Mouse (Mus musculus) stomach, embryonic 15.5 days (tissue): ENCODE results near the gene Usp22. TPM values are rescaled to one million over a fixed set of nuclear protein-coding genes. Genes with fewer than 3 reads are reported as not detected.
"Not testable (repeated sequence)": the region's sequence is repeated elsewhere in the genome, so short reads cannot be mapped to it uniquely, and the experiment has no call there.

ENCODE experiments used
- ATAC-seq: fragments of 200-750 bp; cut with Nextera tagmentation; 2 replicates; pipeline ENCODE4 v1.8.0; 2017; ENCODE audit warnings: low read depth, moderate number of reproducible peaks, moderate TSS enrichment; ENCODE audit not compliant: insufficient read depth, low FRiP score
- H3K27ac ChIP-seq: fragments of 300-500 bp; sonication (generic); 2 replicates; pipeline ENCODE4 v1.5.1; 2015; ENCODE audit warnings: mild to moderate bottlenecking, inconsistent platforms
- H3K27me3 ChIP-seq: fragments of 300-500 bp; sonication (generic); replicated peaks from 2 replicates; pipeline ENCODE4 v1.6.1; 2015; ENCODE audit warnings: inconsistent platforms
- H3K36me3 ChIP-seq: fragments of 300-500 bp; sonication (generic); 2 replicates; pipeline ENCODE4 v1.6.1; 2015; ENCODE audit warnings: inconsistent platforms
- H3K4me1 ChIP-seq: fragments of 300-500 bp; sonication (generic); 2 replicates; pipeline ENCODE4 v1.6.1; 2015; ENCODE audit warnings: inconsistent platforms
- H3K4me2 ChIP-seq: fragments of 300-500 bp; sonication (generic); 2 replicates; pipeline ENCODE4 v1.6.1; 2015; ENCODE audit warnings: mild to moderate bottlenecking, inconsistent platforms
- H3K4me3 ChIP-seq: fragments of 300-500 bp; sonication (generic); replicated peaks from 2 replicates; pipeline ENCODE4 v1.5.1; 2015; ENCODE audit warnings: inconsistent platforms
- H3K9ac ChIP-seq: fragments of 300-500 bp; sonication (generic); 2 replicates; pipeline ENCODE4 v1.6.1; 2015; ENCODE audit warnings: inconsistent platforms
- H3K9me3 ChIP-seq: fragments of 300-500 bp; sonication (generic); 2 replicates; pipeline ENCODE4 v1.6.1; 2016; ENCODE audit warnings: inconsistent platforms
- WGBS: fragments of 180-500 bp; shearing (Covaris S2); methylation state at CpG from one replicate; pipeline ENCODE4 v1.1.7; 2015; 5-methylcytosine and 5-hydroxymethylcytosine counted together
- polyA plus RNA-seq: library from polyadenylated mRNA; unstranded; fragments of >200 nt; fragmentation: Nextera tagmentation; extraction: Ambion mirVana; gene quantifications from 2 replicates; pipeline ENCODE4 v1.2.1, GENCODE M21; 2015

The Usp22 gene
- polyA plus RNA-seq, 1 experiment from 2014 or later, result 92.9 TPM

DNA sequence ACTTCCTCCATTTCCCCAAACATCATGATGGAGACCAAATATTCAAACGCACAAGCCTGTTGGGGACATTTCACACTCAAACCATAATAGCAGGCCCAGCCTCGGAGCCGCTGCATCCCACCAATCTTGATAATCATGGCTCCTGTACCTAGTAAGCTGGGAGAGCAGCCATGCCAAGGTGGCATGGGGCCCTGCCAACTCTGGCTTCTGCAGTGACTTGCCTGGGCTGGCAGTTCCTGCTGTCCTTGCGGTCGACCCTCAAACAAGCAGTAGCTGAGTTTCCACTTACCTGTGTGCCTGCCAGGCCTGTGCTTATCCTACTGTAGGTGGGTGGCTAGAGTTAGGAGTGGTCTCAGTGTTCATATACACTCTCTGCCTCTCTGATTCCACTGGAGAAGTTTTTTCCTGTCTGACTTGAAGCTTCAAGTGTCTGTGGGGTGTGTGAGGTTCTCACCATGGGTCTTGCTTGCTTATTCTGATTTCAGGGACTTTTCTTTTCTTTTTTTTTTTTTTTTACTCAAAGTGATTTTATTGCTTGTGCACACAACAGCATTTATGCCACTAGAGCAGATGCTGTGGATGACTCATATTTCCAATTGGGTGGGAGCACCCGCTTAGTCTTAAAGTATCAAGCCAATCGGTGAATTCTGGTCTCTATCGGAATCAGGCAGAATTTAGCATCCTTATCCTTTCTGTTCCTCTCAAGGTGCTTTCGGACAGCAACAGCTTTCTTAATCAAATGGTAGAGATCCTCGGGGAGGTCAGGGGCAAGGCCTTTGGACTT lies 30.5 kb upstream of the Usp22 start:
- 88% methylated on average over 9 of the region's 10 CpGs for WGBS
- Histone ChIP-seq H3K27me3 (no peaks in the 10 kb centered on the region), H3K9ac (no peak overlapping the region), H3K9me3 (no peaks in the 10 kb centered on the region), H3K4me2 (no peak overlapping the region), H3K36me3 (no peaks in the 10 kb centered on the region), H3K4me1 (peaks cover 8% of the 10 kb centered on the region; the same call in 1 of the 2 replicates), H3K27ac (no peak overlapping the region), H3K4me3 (no peak overlapping the region)
- no peak for ATAC-seq

DNA sequence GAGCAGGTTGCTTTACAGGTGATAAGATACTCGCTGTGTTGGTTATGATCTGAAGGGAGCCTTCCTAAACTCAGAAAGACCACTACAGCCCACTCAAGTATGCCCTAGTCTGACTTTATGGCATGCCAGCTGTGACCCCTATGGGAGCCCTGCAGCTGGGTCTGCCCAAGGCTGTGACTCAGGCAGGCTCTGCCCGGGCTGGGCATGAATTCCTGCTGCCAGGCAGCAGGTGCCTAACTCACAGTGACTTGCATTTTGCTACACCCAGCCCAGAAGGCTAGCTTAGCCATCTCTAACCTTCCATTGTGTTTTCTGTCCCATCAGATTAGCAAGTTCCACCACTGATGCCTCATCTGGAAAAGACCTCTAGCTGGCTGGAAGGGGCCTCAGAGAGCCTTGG lies 28.0 kb upstream of the Usp22 start:
- no peak for ATAC-seq
- Histone ChIP-seq H3K4me2 (no peak overlapping the region), H3K9me3 (no peaks in the 10 kb centered on the region), H3K36me3 (no peaks in the 10 kb centered on the region), H3K4me3 (no peak overlapping the region), H3K27ac (no peak overlapping the region), H3K9ac (no peak overlapping the region), H3K4me1 (peaks cover 7% of the 10 kb centered on the region; the same call in 1 of the 2 replicates), H3K27me3 (no peaks in the 10 kb centered on the region)
- 63% methylated on average over 2 of the region's 2 CpGs for WGBS

DNA sequence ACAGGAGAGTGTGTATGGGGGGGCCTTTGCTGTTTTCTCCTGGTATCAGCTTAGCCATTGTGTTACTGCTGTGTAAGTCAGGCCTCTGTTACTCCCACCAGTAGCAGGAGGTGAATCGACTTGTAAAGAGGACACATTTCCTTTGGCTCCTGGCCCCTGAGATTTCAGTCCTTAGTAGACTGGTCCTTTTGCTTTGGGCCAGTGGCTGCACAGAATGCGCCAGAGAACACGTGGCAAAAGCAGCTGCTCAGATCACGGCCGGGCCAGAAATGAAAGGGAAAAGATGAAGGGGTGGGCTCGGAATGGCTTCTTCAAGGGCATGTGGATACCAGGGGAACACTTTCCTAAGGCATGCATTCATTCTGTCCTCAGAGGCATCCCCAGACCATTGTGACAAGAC lies 27.3 kb upstream of the Usp22 start:
- Histone ChIP-seq H3K4me2 (no peak overlapping the region), H3K4me1 (0 out of 2 replicates have a peak, but pooled peaks cover under 1% of the 10 kb centered on the region), H3K9me3 (no peaks in the 10 kb centered on the region), H3K27ac (no peak overlapping the region), H3K4me3 (no peak overlapping the region), H3K27me3 (no peaks in the 10 kb centered on the region), H3K36me3 (no peaks in the 10 kb centered on the region), H3K9ac (no peak overlapping the region)
- no peak for ATAC-seq
- WGBS, result 79% methylated on average over 6 of the region's 6 CpGs

DNA sequence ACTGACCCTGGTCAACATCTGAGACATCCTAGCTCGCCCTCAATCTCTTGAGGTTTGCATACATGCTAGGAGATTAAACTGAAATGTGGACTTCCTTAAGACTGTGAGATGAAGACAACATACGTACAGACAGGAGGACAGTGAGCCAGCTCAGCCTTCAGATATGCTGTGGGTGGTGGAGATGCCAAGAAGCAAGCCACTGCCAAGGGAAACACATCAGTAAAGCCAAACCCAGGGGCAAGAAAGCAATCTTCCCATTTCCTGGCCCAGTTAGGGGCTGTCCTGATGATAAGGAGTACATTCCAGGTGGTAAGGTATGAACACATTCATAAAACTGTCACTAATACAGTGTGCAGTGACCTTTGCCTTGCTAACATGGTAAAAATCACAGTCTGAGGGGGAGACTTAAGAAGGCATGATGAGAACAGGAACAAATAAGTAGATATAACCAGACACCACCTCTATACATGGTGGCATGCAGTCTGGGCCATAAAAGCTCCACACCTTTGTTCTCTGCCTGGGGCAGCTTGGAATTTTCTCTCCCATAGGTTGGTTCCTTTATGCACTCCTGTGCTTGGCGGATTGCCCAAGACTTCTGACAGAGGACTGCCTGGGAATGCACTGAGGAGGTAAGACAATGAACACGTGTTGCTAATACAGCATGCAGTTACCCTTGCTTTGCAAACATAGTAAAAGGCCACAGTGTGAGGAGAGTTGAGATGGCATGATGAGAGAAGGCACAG lies 24.9 kb upstream of the Usp22 start:
- H3K4me3 ChIP-seq, result no peak overlapping the region
- H3K9me3 ChIP-seq, result no peaks in the 10 kb centered on the region
- peak; percentile 50; the same call in 1 of the 2 replicates for ATAC-seq
- H3K27me3 ChIP-seq, result no peaks in the 10 kb centered on the region
- H3K4me1 ChIP-seq, result no peaks in the 10 kb centered on the region
- no peak overlapping the region for H3K9ac ChIP-seq
- no peak overlapping the region; the same call in 1 of the 2 replicates for H3K27ac ChIP-seq
- 56% methylated on average over 4 of the region's 4 CpGs for WGBS
- no peaks in the 10 kb centered on the region for H3K36me3 ChIP-seq
- H3K4me2 ChIP-seq, result no peak overlapping the region

DNA sequence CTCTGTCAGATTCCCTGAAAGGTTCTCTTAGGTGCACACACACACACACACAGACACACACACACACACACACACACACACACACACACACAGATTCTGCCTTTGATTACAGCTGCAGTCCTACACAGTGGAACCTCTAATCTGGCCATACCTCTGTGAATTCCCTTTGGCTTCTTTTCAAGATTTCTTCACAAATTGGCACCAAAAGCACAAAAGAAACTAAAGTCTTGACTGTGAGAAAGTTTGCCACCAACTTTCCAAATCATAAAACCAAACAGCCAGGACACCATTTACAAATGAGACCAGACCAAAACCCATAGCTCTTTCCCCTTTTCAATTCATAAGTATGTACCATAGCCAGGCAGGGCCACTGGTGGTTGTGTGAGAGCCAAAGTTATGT lies 23.1 kb upstream of the Usp22 start:
- Histone ChIP-seq H3K36me3 (no peaks in the 10 kb centered on the region), H3K4me3 (no peak overlapping the region), H3K27me3 (no peaks in the 10 kb centered on the region), H3K4me2 (no peak overlapping the region), H3K27ac (no peak overlapping the region; the same call in 1 of the 2 replicates), H3K4me1 (no peaks in the 10 kb centered on the region), H3K9ac (no peak overlapping the region), H3K9me3 (no peaks in the 10 kb centered on the region)
- no peak for ATAC-seq

DNA sequence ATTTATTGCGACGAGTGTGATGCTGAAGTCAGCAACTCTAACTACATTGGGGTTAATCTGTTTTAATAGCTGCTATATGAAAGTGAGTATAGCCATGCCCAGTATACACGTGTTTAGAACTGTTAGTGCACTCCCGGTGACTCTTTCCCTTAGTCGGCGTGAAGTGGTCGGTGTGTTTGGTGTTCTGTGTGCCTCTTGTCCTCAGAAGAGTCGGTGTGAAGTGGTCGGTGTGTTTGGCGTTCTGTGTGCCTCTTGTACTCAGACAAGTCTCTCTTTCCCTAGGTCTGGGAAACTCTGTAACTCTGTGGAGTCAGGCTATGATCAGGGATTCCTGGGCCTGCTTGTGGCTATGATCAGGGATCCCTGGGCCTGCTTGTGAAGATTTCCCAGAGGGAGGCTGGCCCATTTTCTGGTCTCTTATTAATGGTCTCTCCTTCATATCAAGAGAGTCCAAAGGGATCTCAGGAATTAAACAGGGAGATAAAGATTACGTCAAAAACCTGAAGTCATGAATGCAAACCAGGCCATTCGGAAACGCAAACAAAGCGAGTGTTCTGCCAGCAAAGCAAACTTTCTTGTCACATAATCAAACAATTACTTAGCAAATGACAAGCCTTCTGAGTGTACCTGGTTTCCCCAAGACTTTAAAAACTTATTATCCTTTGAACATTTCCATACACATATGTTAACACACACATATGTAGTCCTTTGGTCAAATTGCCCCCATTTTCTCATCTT lies 21.9 kb upstream of the Usp22 start:
- Histone ChIP-seq H3K9me3 (no peaks in the 10 kb centered on the region), H3K27ac (peak overlapping the region; percentile 40; the same call in 1 of the 2 replicates), H3K4me1 (no peaks in the 10 kb centered on the region), H3K9ac (no peak overlapping the region), H3K4me2 (no peak overlapping the region), H3K27me3 (no peaks in the 10 kb centered on the region), H3K36me3 (no peaks in the 10 kb centered on the region), H3K4me3 (no peak overlapping the region)
- 64% methylated on average over 14 of the region's 14 CpGs for whole genome bisulfite sequencing
- ATAC-seq, result 0 out of 2 replicates have a peak, but pooled peaks have one; percentile 10

DNA sequence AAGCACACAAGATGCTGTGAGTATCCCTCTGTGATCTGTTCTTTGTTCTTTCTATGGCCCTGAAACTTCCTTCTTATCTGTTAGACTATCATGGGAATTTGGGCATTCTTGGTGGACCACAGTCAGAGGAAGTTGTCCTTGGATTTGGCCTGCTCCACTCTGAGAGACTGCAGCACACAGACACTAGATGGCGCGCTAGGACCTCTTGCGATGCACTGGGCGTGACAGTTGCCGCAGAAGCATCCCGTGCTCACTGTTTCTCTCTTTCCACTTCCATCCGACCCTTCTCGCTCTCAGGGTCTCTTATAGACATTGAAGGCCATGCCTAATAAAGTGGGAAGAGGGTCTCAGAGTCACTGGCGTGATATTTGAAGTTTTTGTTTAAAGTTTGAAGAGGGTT lies 18.5 kb upstream of the Usp22 start:
- 7% methylated on average over 9 of the region's 9 CpGs for WGBS
- no peaks in the 10 kb centered on the region for H3K36me3 ChIP-seq
- H3K27me3 ChIP-seq, result no peaks in the 10 kb centered on the region
- no peak overlapping the region for H3K4me3 ChIP-seq
- no peak overlapping the region for H3K4me2 ChIP-seq
- H3K9me3 ChIP-seq, result no peaks in the 10 kb centered on the region
- H3K27ac ChIP-seq, result no peak overlapping the region
- H3K9ac ChIP-seq, result no peak overlapping the region
- ATAC-seq, result no peak; the same call in 1 of the 2 replicates
- H3K4me1 ChIP-seq, result no peaks in the 10 kb centered on the region

DNA sequence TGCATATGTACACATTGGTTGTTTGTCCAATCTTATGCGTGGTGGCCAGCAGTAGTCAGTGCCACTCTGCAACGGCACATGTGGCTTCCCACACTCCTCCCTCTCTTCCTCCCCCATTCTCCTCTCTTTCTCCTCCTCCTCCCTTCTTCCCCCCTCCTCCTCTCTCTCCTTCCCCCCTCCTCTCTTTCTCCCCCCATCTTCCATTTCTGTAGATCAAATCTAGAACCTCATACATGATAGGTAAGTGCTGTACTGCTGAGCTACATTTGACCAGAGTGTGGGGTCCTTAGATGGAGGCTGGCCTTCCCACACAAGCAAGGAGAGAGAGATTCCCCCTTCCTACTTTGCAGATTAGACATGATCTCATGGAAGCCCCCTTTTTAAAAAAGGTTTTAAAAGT lies 17.9 kb upstream of the Usp22 start:
- no peaks in the 10 kb centered on the region for H3K27me3 ChIP-seq
- WGBS, result 81% methylated on average over 2 of the region's 2 CpGs
- no peak overlapping the region for H3K27ac ChIP-seq
- no peak for ATAC-seq
- H3K36me3 ChIP-seq, result no peaks in the 10 kb centered on the region
- H3K4me3 ChIP-seq, result no peak overlapping the region
- H3K9me3 ChIP-seq, result no peaks in the 10 kb centered on the region
- no peak overlapping the region for H3K9ac ChIP-seq
- H3K4me1 ChIP-seq, result no peaks in the 10 kb centered on the region
- no peak overlapping the region for H3K4me2 ChIP-seq

DNA sequence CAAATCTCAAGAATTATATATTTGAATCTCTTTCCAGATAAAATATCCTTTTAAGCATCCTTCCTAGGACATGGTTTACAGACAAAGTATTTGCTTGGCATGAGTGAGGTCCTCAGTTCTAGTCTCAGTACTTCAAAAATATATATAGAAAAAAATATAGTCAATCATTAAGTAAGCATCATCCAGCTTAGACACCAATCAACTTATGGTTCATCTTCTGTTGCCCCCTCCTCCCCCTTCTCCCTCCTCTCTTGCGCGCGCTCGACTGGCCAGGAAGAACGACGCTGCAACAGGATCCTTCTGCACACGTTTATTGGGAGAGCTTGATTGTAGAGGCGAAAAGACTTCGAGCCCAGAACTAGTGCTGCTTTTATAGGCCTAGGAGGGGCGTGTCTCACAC lies 17.3 kb upstream of the Usp22 start:
- H3K27ac ChIP-seq, H3K4me3 ChIP-seq, H3K9me3 ChIP-seq, H3K9ac ChIP-seq, H3K36me3 ChIP-seq, H3K4me2 ChIP-seq, ATAC-seq, H3K4me1 ChIP-seq, H3K27me3 ChIP-seq: not testable (repeated sequence)
- WGBS, result 95% methylated on average over 8 of the region's 10 CpGs

DNA sequence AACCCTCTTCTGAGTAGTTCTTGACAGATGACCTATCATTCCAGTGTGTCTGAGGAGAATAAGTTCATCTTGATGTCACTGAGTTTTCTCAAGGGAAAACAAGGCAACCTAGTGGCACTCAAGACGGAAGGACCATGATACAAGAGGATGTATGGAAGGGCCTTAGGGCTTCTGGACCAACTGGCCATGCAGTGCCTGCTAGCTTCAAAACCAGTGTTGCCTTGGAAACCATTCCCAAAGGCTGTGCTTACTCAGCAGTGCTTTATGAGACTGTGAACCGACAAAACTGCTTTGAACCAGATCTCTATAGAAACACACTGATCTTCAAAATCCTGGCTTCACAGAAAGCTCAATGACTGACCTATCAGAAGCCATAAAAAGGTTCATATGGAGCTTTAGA lies 15.9 kb upstream of the Usp22 start:
- no peak for ATAC-seq
- WGBS, result 65% methylated on average over 2 of the region's 2 CpGs
- Histone ChIP-seq H3K9me3 (no peaks in the 10 kb centered on the region), H3K27ac (no peak overlapping the region), H3K4me3 (no peak overlapping the region), H3K36me3 (no peaks in the 10 kb centered on the region), H3K9ac (no peak overlapping the region), H3K4me1 (no peaks in the 10 kb centered on the region), H3K4me2 (no peak overlapping the region), H3K27me3 (no peaks in the 10 kb centered on the region)

DNA sequence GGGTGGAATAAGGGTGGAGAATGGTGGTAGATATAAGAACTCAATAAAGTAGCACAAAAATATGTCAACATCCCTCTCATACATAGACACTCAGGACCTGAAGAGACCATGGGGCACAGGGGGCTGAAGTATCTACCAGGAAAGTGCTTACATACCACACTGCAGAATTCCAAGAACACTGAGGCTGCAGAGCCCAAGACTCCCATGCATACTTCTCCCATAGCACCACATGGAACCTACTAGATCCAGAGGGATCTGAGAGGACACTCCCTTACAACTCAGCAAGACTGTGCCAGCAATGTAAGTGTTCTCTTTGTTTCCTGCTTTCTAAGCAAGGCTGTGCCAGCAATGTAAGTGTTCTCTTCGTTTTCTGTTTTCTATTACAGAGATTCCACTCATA lies 9.0 kb upstream of the Usp22 start:
- no peaks in the 10 kb centered on the region for H3K9me3 ChIP-seq
- no peaks in the 10 kb centered on the region for H3K27me3 ChIP-seq
- WGBS, result 76% methylated on average over 1 of the region's 1 CpGs
- no peak overlapping the region for H3K4me3 ChIP-seq
- no peak overlapping the region for H3K9ac ChIP-seq
- H3K4me2 ChIP-seq, result no peak overlapping the region
- H3K27ac ChIP-seq, result no peak overlapping the region
- no peaks in the 10 kb centered on the region for H3K36me3 ChIP-seq
- no peaks in the 10 kb centered on the region for H3K4me1 ChIP-seq
- ATAC-seq, result no peak

DNA sequence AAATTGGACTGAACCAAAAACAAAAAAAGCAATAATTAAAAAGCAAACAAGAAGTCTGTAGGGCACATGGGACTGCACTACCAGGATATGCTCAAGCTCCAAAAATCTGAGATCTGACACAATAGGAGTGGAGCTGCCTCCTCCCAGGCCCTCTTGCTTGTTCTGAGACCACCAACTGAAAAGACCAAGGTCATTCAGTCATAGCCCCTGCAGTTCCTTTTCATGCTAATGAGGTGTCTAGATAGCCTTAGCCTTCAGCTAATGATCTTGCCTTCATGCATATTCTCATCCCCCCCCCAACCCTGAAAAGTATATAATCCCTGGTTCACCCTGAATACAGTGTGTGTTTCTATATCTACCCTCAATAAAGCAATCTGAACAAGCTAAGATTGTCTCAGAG lies 6.8 kb upstream of the Usp22 start:
- Histone ChIP-seq H3K4me3 (no peak overlapping the region), H3K4me1 (no peaks in the 10 kb centered on the region), H3K27me3 (no peaks in the 10 kb centered on the region), H3K27ac (no peak overlapping the region), H3K9me3 (no peaks in the 10 kb centered on the region), H3K36me3 (no peaks in the 10 kb centered on the region), H3K4me2 (no peak overlapping the region), H3K9ac (no peak overlapping the region)
- ATAC-seq, result no peak
